Mouse (Mus musculus) lung, embryonic 14.5 days (tissue): ENCODE results near the gene Prkca. TPM values are rescaled to one million over a fixed set of nuclear protein-coding genes. Genes with fewer than 3 reads are reported as not detected.

Experiments used
- ATAC-seq: fragments of 200-750 bp; cut with Nextera tagmentation; 2 replicates; pipeline ENCODE4 v1.8.0; 2017; ENCODE audit warnings: mild to moderate bottlenecking, moderate TSS enrichment, moderate library complexity; ENCODE audit not compliant: insufficient read depth
- DNase-seq: peaks from one replicate; pipeline ENCODE4 v3.0.0-alpha.2; 2015
- H3K27ac ChIP-seq: fragments of 300-500 bp; sonication (generic); 2 replicates; pipeline ENCODE4 v1.5.1; 2014; ENCODE audit warnings: low read depth, mild to moderate bottlenecking, moderate library complexity
- H3K27me3 ChIP-seq: fragments of 300-500 bp; sonication (generic); 2 replicates; pipeline ENCODE4 v1.6.1; 2014; ENCODE audit warnings: low read length, control low read depth; ENCODE audit not compliant: insufficient read depth
- H3K36me3 ChIP-seq: fragments of 300-500 bp; sonication (generic); 2 replicates; pipeline ENCODE4 v1.6.1; 2014; ENCODE audit warnings: control low read depth; ENCODE audit not compliant: insufficient read depth
- H3K4me1 ChIP-seq: fragments of 300-500 bp; sonication (generic); 2 replicates; pipeline ENCODE4 v1.6.1; 2014; ENCODE audit warnings: antibody characterized with exemption, control low read depth; ENCODE audit not compliant: insufficient read depth
- H3K4me2 ChIP-seq: fragments of 300-500 bp; sonication (generic); 2 replicates; pipeline ENCODE4 v1.6.1; 2014; ENCODE audit warnings: mild to moderate bottlenecking
- H3K4me3 ChIP-seq: fragments of 300-500 bp; sonication (generic); 2 replicates; pipeline ENCODE4 v1.5.1; 2014; ENCODE audit warnings: low read depth, low read length
- H3K9ac ChIP-seq: fragments of 300-500 bp; sonication (generic); 2 replicates; pipeline ENCODE4 v1.6.1; 2014
- H3K9me3 ChIP-seq: fragments of 300-500 bp; sonication (generic); 2 replicates; pipeline ENCODE4 v1.6.1; 2016; ENCODE audit warnings: low read depth, low read length, control low read depth
- CTCF ChIP-seq: IDR thresholded peaks from 2 replicates; pipeline ENCODE4 v1.5.1; 2016; ENCODE audit warnings: antibody characterized with exemption, low read depth
- WGBS: fragments of 180-500 bp; shearing (Covaris S2); extraction: QIAGEN DNeasy Blood & Tissue Kit; methylation state at CpG from one replicate; pipeline ENCODE4 v1.1.7; 2014; 5-methylcytosine and 5-hydroxymethylcytosine counted together
- polyA plus RNA-seq: library from polyadenylated mRNA; unstranded; fragments of >200 nt; fragmentation: Nextera tagmentation; extraction: Ambion mirVana; gene quantifications from 2 replicates; pipeline ENCODE4 v1.2.1, GENCODE M21; 2014

Gene Prkca
- polyA plus RNA-seq, 1 experiment from 2014 or later = 11.8 TPM

DNA sequence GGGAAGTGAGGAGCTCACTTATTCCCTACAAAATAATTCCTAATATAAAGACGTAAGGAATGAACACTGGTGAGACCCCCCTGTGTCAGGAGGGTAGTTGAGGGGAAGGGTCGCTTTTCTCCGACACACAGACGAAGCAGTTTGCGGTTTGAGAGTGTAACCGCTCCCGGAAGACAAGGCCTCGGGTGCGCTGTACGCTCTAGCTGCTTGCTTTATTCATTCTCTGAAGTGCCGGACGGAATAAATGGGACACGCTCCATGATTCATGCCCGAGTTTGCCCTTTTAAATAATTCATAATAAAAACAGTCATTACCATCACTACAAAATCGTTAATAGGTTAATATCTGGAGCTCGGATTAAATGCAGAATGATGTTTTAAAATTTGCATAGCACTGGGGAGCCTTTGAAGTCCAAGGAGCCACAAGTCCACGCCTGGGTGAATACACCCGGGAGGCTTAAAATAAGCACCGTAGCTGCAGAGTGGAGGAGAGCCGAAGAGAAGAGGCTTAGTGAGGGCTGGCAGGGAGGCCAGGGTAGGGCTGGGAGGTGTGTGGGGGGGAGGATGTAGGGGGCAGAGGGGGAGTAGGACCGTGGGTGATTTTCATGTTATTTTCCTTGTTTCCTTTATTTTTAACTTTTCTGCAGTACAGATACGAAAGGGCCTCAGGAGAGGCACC, 364.1 kb downstream of the Prkca start:
- no peak overlapping the region for H3K4me2 ChIP-seq
- no peak for DNase-seq
- H3K9ac ChIP-seq = no peak overlapping the region
- H3K4me3 ChIP-seq = no peak overlapping the region
- no peaks in the 10 kb centered on the region for H3K9me3 ChIP-seq
- no peaks in the 10 kb centered on the region for H3K4me1 ChIP-seq
- peaks cover 4% of the 10 kb centered on the region; the same call in 1 of the 2 replicates for H3K36me3 ChIP-seq
- H3K27ac ChIP-seq = no peak overlapping the region
- 63% methylated on average over 22 of the region's 22 CpGs for WGBS
- no peak for ATAC-seq
- TF ChIP-seq CTCF = no peak
- no peaks in the 10 kb centered on the region for H3K27me3 ChIP-seq

DNA sequence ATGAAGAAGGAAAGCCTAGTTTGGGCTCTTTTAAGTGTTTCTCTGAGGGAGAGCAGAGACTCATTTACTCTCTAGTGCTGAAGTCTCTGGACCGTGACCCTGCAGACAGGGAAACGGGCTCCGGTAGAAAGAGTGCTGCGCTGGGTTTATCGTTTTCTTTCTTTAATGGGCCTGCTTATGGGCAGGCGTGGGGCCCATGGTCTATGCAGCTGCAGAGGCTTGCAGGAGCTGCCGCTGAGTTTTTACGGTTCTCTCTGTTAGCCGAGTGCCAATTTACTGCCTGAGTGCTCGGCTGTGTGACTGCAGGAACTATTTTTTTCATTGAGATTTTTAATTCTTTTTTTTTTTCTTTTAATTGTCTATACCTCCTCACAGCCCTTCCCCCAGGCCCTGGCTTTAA, 373.8 kb downstream of the Prkca start:
- no peak overlapping the region for H3K4me3 ChIP-seq
- WGBS = 79% methylated on average over 10 of the region's 10 CpGs
- no peaks in the 10 kb centered on the region for H3K4me1 ChIP-seq
- H3K27ac ChIP-seq = no peak overlapping the region
- H3K9ac ChIP-seq = no peak overlapping the region
- H3K27me3 ChIP-seq = no peaks in the 10 kb centered on the region
- TF ChIP-seq CTCF = no peak
- DNase-seq (no peak), ATAC-seq (no peak)
- H3K36me3 ChIP-seq = 0 out of 2 replicates have a peak, but pooled peaks cover 4% of the 10 kb centered on the region
- H3K9me3 ChIP-seq = no peaks in the 10 kb centered on the region
- H3K4me2 ChIP-seq = no peak overlapping the region

DNA sequence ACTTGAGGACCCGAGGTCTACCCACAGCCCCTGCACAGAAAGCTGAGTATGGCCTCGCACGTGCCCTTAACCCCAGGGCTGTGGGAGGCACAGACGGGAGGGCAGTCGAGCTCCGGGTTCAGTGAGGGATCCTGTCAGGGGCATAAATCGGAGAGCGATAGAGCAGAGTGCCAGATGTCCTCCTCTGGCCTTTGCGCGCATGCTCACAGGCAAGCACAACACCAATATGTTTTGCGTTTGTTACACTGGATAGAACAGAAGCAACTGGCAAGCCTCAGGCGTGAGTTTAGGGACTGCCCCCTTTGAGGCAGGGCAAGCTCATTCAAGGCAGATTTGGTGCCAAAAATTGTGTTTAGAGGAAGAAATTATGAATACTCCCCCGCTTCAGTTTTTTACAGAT, 375.6 kb downstream of the Prkca start:
- Histone ChIP-seq H3K36me3 (0 out of 2 replicates have a peak, but pooled peaks cover 4% of the 10 kb centered on the region), H3K4me2 (no peak overlapping the region), H3K9me3 (no peaks in the 10 kb centered on the region), H3K4me3 (no peak overlapping the region), H3K9ac (no peak overlapping the region), H3K27me3 (no peaks in the 10 kb centered on the region), H3K4me1 (no peaks in the 10 kb centered on the region), H3K27ac (no peak overlapping the region)
- DNase-seq (peak; percentile 47), ATAC-seq (no peak)
- whole genome bisulfite sequencing = 50% methylated on average over 13 of the region's 13 CpGs
- no peak for TF ChIP-seq CTCF

DNA sequence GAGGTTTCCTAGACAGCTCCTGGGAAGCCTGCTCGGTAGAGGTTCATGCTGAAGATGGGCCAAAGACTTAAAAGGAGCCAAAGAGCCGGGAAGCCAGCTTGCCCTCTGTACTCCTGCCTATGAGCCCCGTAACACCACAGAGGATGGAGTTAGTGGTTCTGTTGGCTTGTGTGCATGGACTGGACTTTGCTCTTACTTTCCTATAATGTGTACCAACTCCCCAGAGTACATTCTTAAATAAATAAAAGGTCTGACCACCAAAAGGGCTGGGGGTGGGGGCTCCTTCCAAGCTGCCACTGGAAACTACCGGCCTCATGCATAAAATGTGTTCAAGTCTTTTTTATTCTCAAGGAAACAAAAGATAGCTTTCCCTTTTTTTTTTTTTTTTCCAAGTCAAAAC, 377.5 kb downstream of the Prkca start:
- whole genome bisulfite sequencing = 79% methylated on average over 4 of the region's 4 CpGs
- Histone ChIP-seq H3K9ac (no peak overlapping the region), H3K36me3 (no peaks in the 10 kb centered on the region), H3K4me2 (no peak overlapping the region), H3K27ac (no peak overlapping the region), H3K27me3 (no peaks in the 10 kb centered on the region), H3K9me3 (no peaks in the 10 kb centered on the region), H3K4me1 (no peaks in the 10 kb centered on the region), H3K4me3 (no peak overlapping the region)
- DNase-seq (no peak), ATAC-seq (no peak)
- TF ChIP-seq CTCF = no peak

DNA sequence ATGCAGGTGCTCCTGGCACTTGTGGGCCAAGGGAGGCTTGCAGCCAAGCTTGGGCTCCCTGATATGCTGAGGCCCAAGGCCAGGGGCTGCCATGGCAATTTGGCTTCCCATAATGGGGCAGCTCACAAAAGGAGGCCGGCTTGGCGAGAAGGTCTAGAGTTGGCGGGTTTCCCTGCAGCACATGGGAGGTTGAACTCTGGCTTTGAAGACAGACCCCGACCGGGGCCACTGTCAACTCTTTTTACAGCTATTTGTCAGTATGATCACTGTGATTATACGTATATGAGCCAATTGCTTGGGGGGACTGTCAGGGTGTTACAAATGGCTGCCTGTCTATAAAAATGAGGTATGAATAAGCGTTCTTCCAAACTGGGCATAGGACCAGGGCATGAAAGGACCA, 378.3 kb downstream of the Prkca start:
- H3K4me1 ChIP-seq = no peaks in the 10 kb centered on the region
- ATAC-seq (no peak), DNase-seq (no peak)
- H3K9ac ChIP-seq = no peak overlapping the region
- TF ChIP-seq CTCF = no peak
- no peaks in the 10 kb centered on the region for H3K27me3 ChIP-seq
- no peak overlapping the region for H3K27ac ChIP-seq
- 81% methylated on average over 7 of the region's 7 CpGs for WGBS
- H3K4me3 ChIP-seq = no peak overlapping the region
- H3K9me3 ChIP-seq = no peaks in the 10 kb centered on the region
- no peak overlapping the region for H3K4me2 ChIP-seq
- H3K36me3 ChIP-seq = no peaks in the 10 kb centered on the region

DNA sequence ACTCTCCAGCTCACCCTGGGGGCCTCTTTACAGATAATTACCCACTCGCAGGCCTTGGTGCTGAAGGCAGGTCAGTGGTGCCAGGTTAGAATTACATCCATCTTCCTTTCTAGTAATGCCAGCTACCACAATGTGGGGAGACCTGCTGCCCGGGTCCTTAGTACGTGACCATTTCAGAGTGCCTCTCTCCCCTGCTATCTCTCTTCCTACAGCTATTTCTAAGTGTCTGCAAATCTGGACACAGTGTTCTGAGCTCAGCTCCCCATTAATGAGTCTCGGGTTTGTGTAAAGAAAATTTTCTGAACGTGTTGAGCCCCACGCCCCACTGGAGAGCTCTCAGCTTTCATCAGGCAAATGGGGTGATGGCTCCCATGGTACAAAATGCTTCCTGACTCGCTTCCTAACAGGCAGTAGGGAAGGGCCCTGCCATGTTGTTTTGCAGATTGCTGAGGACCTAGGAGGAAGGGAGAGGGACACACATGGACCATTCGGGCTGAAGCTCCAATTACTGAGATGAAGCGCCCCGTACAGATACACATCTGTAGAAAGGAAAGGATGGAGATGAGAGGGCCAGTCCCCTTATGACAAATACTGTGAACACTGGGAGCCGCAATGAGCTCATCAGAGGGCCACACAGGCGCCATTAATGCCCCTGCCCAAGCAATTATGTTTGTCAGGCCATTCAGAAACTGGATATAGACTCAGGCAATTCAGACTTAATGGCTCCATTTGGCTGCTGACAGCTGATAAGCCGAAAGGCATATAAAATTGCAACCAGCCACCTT, 386.0 kb downstream of the Prkca start:
- Histone ChIP-seq H3K4me1 (no peaks in the 10 kb centered on the region), H3K9me3 (no peaks in the 10 kb centered on the region), H3K4me3 (no peak overlapping the region), H3K4me2 (no peak overlapping the region), H3K27ac (no peak overlapping the region), H3K36me3 (no peaks in the 10 kb centered on the region), H3K27me3 (no peaks in the 10 kb centered on the region), H3K9ac (no peak overlapping the region)
- WGBS = 79% methylated on average over 13 of the region's 13 CpGs
- no peak for TF ChIP-seq CTCF
- DNase-seq (no peak), ATAC-seq (no peak)
